Mouse (Mus musculus) liver, embryonic 11.5 days (tissue): ENCODE data around the gene Skap1. TPM values are rescaled to one million over a fixed set of nuclear protein-coding genes. Genes with fewer than 3 reads are reported as not detected.

Experiments used
- ATAC-seq: fragments of 200-750 bp; cut with Nextera tagmentation; replicated peaks from 2 replicates; pipeline ENCODE4 v1.8.0; 2017; ENCODE audit warnings: moderate number of reproducible peaks, mild to moderate bottlenecking, moderate TSS enrichment, moderate library complexity; ENCODE audit not compliant: low FRiP score
- DNase-seq: peaks from one replicate; pipeline ENCODE4 v3.0.0-alpha.2; 2017; ENCODE audit warnings: low spot score
- H3K27ac ChIP-seq: fragments of 300-500 bp; sonication (generic); 2 replicates; pipeline ENCODE4 v1.5.1; 2014; ENCODE audit warnings: mild to moderate bottlenecking, low read depth, low read length, control low read depth
- H3K27me3 ChIP-seq: fragments of 300-500 bp; sonication (generic); replicated peaks from 2 replicates; pipeline ENCODE4 v1.6.1; 2014; ENCODE audit warnings: low read length, mixed read lengths; ENCODE audit not compliant: control insufficient read depth, insufficient read depth
- H3K36me3 ChIP-seq: fragments of 300-500 bp; sonication (generic); 2 replicates; pipeline ENCODE4 v1.6.1; 2014; ENCODE audit warnings: mild to moderate bottlenecking, low read length, moderate library complexity, mixed read lengths; ENCODE audit not compliant: control insufficient read depth, insufficient read depth
- H3K4me1 ChIP-seq: fragments of 300-500 bp; sonication (generic); replicated peaks from 2 replicates; pipeline ENCODE4 v1.6.1; 2014; ENCODE audit warnings: low read length, mixed read lengths; ENCODE audit not compliant: control insufficient read depth, insufficient read depth
- H3K4me2 ChIP-seq: fragments of 300-500 bp; sonication (generic); 2 replicates; pipeline ENCODE4 v1.6.1; 2014; ENCODE audit warnings: mild to moderate bottlenecking, control low read depth, moderate library complexity
- H3K4me3 ChIP-seq: fragments of 300-500 bp; sonication (generic); 2 replicates; pipeline ENCODE4 v1.5.1; 2014; ENCODE audit warnings: low read depth, low read length, control low read depth
- H3K9ac ChIP-seq: fragments of 300-500 bp; sonication (generic); 2 replicates; pipeline ENCODE4 v1.6.1; 2014; ENCODE audit warnings: low read depth, low read length, control low read depth
- H3K9me3 ChIP-seq: fragments of 300-500 bp; sonication (generic); 2 replicates; pipeline ENCODE4 v1.6.1; 2016; ENCODE audit warnings: low read length, inconsistent platforms, mixed read lengths; ENCODE audit not compliant: control insufficient read depth
- WGBS: fragments of 180-500 bp; shearing (Covaris S2); extraction: QIAGEN DNeasy Blood & Tissue Kit; methylation state at CpG from one replicate; pipeline ENCODE4 v1.1.7; 2014; 5-methylcytosine and 5-hydroxymethylcytosine counted together
- polyA plus RNA-seq: library from polyadenylated mRNA; unstranded; fragments of >200 nt; fragmentation: Nextera tagmentation; extraction: Ambion mirVana; gene quantifications from 2 replicates; pipeline ENCODE4 v1.2.1, GENCODE M21; 2014

Skap1 gene
- polyA plus RNA-seq, 1 experiment from 2014 or later: 0.45 TPM

DNA sequence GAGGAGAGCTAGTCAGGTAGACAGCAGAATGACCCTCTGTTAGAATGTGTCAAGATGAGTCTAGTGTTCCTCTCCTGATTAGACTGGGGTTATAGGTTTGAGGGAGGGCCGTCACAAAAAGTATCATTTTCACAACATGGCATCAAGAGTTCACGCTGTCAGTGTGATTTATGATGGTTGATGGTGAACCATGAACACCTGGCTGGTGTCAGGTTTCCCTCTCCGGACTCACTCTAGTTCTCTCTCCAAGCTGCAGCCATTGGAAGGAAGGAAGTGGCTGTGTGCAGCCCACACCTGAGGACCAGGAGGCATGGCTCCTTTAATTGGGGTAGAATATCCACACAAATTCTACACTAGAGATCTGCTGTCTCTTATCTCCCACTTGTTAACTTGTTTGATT is 18.3 kb downstream of the Skap1 start:
- Histone ChIP-seq H3K4me1 (no peaks in the 10 kb centered on the region), H3K9me3 (no peaks in the 10 kb centered on the region), H3K36me3 (no peaks in the 10 kb centered on the region), H3K9ac (no peak overlapping the region), H3K4me3 (no peak overlapping the region), H3K27ac (no peak overlapping the region), H3K27me3 (no peaks in the 10 kb centered on the region; the same call in 1 of the 2 replicates), H3K4me2 (no peak overlapping the region)
- DNase-seq (no peak), ATAC-seq (no peak)
- WGBS: 62% methylated on average over 3 of the region's 3 CpGs

- no peak for DNase-seq
- no peak for ATAC-seq
- H3K4me1 ChIP-seq: no peaks in the 10 kb centered on the region
- H3K4me2 ChIP-seq: no peak overlapping the region
- H3K9me3 ChIP-seq: no peaks in the 10 kb centered on the region
- no peaks in the 10 kb centered on the region for H3K36me3 ChIP-seq
- no peaks in the 10 kb centered on the region; the same call in 1 of the 2 replicates for H3K27me3 ChIP-seq
- no peak overlapping the region for H3K4me3 ChIP-seq
- H3K27ac ChIP-seq: no peak overlapping the region
- H3K9ac ChIP-seq: no peak overlapping the region
Observed at GRCm38 (mm10) chr11:96483179-96483578, 18.8 kb downstream of the Skap1 start.

DNA sequence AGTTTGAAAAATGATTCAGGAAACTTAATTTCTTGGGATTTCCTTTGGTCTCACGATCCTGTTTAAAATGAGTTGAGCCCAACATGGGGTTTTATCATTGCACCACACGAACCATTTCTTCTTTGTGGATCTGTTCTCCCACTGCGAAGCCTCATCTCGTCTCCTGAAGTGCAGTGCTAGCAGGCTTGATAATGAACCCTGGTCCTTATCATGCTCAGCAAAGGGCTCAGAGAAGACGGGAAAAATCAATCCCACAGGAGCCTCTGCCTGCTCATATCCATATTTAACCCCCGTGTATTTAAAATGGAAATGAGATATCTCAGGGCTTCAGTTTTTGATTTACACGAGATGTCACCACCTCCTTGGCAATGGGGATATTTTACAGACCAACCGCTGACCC is 34.1 kb downstream of the Skap1 start:
- no peak for DNase-seq
- H3K36me3 ChIP-seq: no peaks in the 10 kb centered on the region
- H3K4me2 ChIP-seq: no peak overlapping the region
- H3K9me3 ChIP-seq: no peaks in the 10 kb centered on the region
- H3K27ac ChIP-seq: no peak overlapping the region
- ATAC-seq: no peak
- no peaks in the 10 kb centered on the region for H3K27me3 ChIP-seq
- no peaks in the 10 kb centered on the region for H3K4me1 ChIP-seq
- no peak overlapping the region for H3K9ac ChIP-seq
- WGBS: 45% methylated on average over 8 of the region's 8 CpGs
- no peak overlapping the region for H3K4me3 ChIP-seq

- H3K27me3 ChIP-seq: no peaks in the 10 kb centered on the region
- no peaks in the 10 kb centered on the region for H3K9me3 ChIP-seq
- ATAC-seq (no peak), DNase-seq (no peak)
- no peak overlapping the region for H3K4me3 ChIP-seq
- 57% methylated on average over 6 of the region's 6 CpGs for WGBS
- H3K36me3 ChIP-seq: no peaks in the 10 kb centered on the region
- H3K9ac ChIP-seq: no peak overlapping the region
- H3K4me2 ChIP-seq: no peak overlapping the region
- H3K27ac ChIP-seq: no peak overlapping the region
- no peaks in the 10 kb centered on the region for H3K4me1 ChIP-seq
Observed at GRCm38 (mm10) chr11:96501042-96501441, 36.6 kb downstream of the Skap1 start.

DNA sequence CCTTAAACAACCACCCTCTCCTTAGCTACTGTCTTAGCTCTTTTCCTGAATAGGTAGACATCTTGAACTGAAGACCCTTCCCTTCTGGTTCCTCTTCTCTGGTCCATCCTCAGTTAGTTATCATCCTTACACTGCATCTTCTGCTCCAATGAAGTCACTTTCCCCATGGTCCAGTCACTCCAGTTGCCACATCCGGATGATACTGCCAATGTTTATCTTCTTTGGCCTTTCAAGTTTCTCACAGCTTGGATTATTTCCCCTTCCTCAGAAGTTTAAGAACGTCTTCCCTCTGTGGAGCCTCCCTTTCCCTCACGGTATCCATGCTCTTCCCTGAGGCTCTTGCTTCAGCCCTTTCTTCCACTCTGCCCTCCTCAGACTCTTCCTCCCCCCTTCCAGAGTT is 38.6 kb downstream of the Skap1 start:
- DNase-seq (no peak), ATAC-seq (no peak)
- Histone ChIP-seq H3K4me1 (no peaks in the 10 kb centered on the region), H3K4me2 (no peak overlapping the region), H3K27me3 (no peaks in the 10 kb centered on the region), H3K9ac (no peak overlapping the region), H3K4me3 (no peak overlapping the region), H3K36me3 (no peaks in the 10 kb centered on the region), H3K27ac (no peak overlapping the region), H3K9me3 (no peaks in the 10 kb centered on the region)
- 52% methylated on average over 3 of the region's 3 CpGs for WGBS

- H3K4me3 ChIP-seq: no peak overlapping the region
- H3K9me3 ChIP-seq: no peaks in the 10 kb centered on the region
- no peak overlapping the region for H3K27ac ChIP-seq
- ATAC-seq (no peak), DNase-seq (no peak)
- H3K4me2 ChIP-seq: no peak overlapping the region
- WGBS: 55% methylated on average over 12 of the region's 12 CpGs
- H3K9ac ChIP-seq: no peak overlapping the region
- H3K27me3 ChIP-seq: no peaks in the 10 kb centered on the region
- no peaks in the 10 kb centered on the region for H3K36me3 ChIP-seq
- no peaks in the 10 kb centered on the region for H3K4me1 ChIP-seq
Observed at GRCm38 (mm10) chr11:96504509-96505119, 40.2 kb downstream of the Skap1 start.

DNA sequence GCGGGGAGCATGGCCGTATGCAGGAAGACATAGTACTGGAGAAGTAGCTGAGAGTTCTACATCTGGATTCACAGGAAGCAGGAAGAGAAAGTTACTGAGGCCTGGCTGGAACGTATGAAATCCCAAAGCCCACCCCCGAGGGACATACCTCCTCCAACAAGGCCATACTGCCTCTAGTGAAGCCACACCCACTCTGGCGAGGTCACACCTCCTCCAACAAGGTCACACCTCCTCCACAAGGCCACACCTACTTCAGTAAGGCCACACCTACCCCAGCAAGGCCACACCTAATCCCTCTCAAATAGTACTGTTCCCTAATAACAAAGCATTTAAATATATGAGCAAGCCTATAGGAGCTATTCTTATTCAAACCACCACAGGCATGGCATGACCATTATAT is 41.4 kb downstream of the Skap1 start:
- WGBS: 69% methylated on average over 5 of the region's 5 CpGs
- no peak for DNase-seq
- Histone ChIP-seq H3K36me3 (no peaks in the 10 kb centered on the region), H3K4me2 (no peak overlapping the region), H3K9me3 (no peaks in the 10 kb centered on the region), H3K4me1 (no peaks in the 10 kb centered on the region), H3K4me3 (no peak overlapping the region), H3K9ac (no peak overlapping the region), H3K27ac (no peak overlapping the region), H3K27me3 (no peaks in the 10 kb centered on the region)
- ATAC-seq: no peak

GRCm38 (mm10) chr11:96515164-96515563 is 50.8 kb downstream of the Skap1 start:
- Histone ChIP-seq H3K4me1 (no peaks in the 10 kb centered on the region), H3K9ac (no peak overlapping the region), H3K9me3 (no peaks in the 10 kb centered on the region), H3K27me3 (no peaks in the 10 kb centered on the region), H3K36me3 (no peaks in the 10 kb centered on the region), H3K4me3 (no peak overlapping the region), H3K27ac (no peak overlapping the region), H3K4me2 (no peak overlapping the region)
- 88% methylated on average over 3 of the region's 3 CpGs for WGBS
- DNase-seq (no peak), ATAC-seq (no peak)

- H3K9ac ChIP-seq: no peak overlapping the region
- H3K4me1 ChIP-seq: no peaks in the 10 kb centered on the region
- H3K36me3 ChIP-seq: no peaks in the 10 kb centered on the region
- ATAC-seq (no peak), DNase-seq (no peak)
- no peak overlapping the region for H3K27ac ChIP-seq
- 79% methylated on average over 6 of the region's 6 CpGs for WGBS
- no peaks in the 10 kb centered on the region for H3K9me3 ChIP-seq
- no peak overlapping the region for H3K4me2 ChIP-seq
- H3K4me3 ChIP-seq: no peak overlapping the region
- no peaks in the 10 kb centered on the region for H3K27me3 ChIP-seq
Observed at GRCm38 (mm10) chr11:96524541-96524940, 60.1 kb downstream of the Skap1 start.
